In genomic region chr17:72966878-72967277, GRCm38 (mm10) we compare ENCODE assay signal across 13 mouse cellular contexts. TPM values are rescaled to one million over a fixed set of nuclear protein-coding genes. Genes with fewer than 3 reads are reported as not detected.
DNase-seq lines count a peak whose midpoint lies in the region; ATAC-seq and TF ChIP-seq lines count a peak whose summit lies in the region.
"Had no signal": no experiment of that assay in that cellular context is flagged by ENCODE, and none has a peak within 500 bp of the region (broad histone marks: within the 10 kb centered on the region; RNA-seq: fewer than 3 reads in every experiment).

No protein-coding gene starts in this region.

- intact Hi-C loops in heart, adult 2 months (cut with DNase I), result no loop called here

- no peak for TF ChIP-seq CTCF in heart, adult 2 months (IDR thresholded peaks at IDR 0.05)

- no peak for TF ChIP-seq POLR2A in heart, adult 2 months (IDR thresholded peaks at IDR 0.05; ENCODE audit: insufficient read depth, low read depth, low read length)

- H3K4me1 ChIP-seq in heart, adult 2 months (ENCODE audit: control insufficient read depth, insufficient read depth, low read length), result peaks cover 1% of the 10 kb centered on the region; the same call in 1 of the 2 replicates
- peaks cover 38% of the 10 kb centered on the region for H3K4me1 ChIP-seq in heart, embryonic 12.5 days (replicated peaks)

- no peaks in the 10 kb centered on the region for H3K27me3 ChIP-seq in heart, adult 2 months (ENCODE audit: control insufficient read depth, insufficient read depth, low read length)
- H3K27me3 ChIP-seq in heart, embryonic 12.5 days (replicated peaks), result no peaks in the 10 kb centered on the region
- no peaks in the 10 kb centered on the region for H3K27me3 ChIP-seq in splenic B cell, adult 2 months (ENCODE audit: control insufficient read depth, insufficient read depth, low read length, poor library complexity, severe bottlenecking)
- H3K27me3 ChIP-seq: embryonic facial prominence, embryonic 15.5 days; Patski had no signal

- WGBS in heart, adult 2 months, result 38% methylated on average over 3 of the region's 3 CpGs
- WGBS in heart, embryonic 12.5 days, result 24% methylated on average over 3 of the region's 3 CpGs

- H3K27ac ChIP-seq in heart, adult 2 months, result peak overlapping the region; percentile 16; the same call in 1 of the 2 replicates
- no peak overlapping the region for H3K27ac ChIP-seq in heart, embryonic 12.5 days (ENCODE audit: poor library complexity, severe bottlenecking)
- H3K27ac ChIP-seq: gastrocnemius, adult 2 months had no signal

- no peaks in the 10 kb centered on the region for H3K79me2 ChIP-seq in heart, adult 2 months (replicated peaks; ENCODE audit: control insufficient read depth, insufficient read depth, low read length)

- no peak overlapping the region for H3K4me2 ChIP-seq in heart, embryonic 12.5 days
- H3K4me2 ChIP-seq: embryonic facial prominence, embryonic 15.5 days had no signal

- ATAC-seq in heart, embryonic 12.5 days (ENCODE audit: insufficient number of reproducible peaks, low FRiP score), result no peak
- ATAC-seq in granulocyte monocyte progenitor cell, adult 5-6 weeks (replicated peaks; ENCODE audit: poor library complexity, severe bottlenecking), result peak; percentile 82
- ATAC-seq: Patski had no signal

- peaks cover 3% of the 10 kb centered on the region; the same call in 1 of the 2 replicates for H3K36me3 ChIP-seq in heart, adult 2 months (ENCODE audit: control insufficient read depth, insufficient read depth, low read length)
- H3K36me3 ChIP-seq in heart, embryonic 12.5 days, result no peaks in the 10 kb centered on the region
- H3K36me3 ChIP-seq in splenic B cell, adult 2 months (ENCODE audit: control insufficient read depth, insufficient read depth, low read length, poor library complexity, severe bottlenecking), result no peaks in the 10 kb centered on the region
- H3K36me3 ChIP-seq: embryonic facial prominence, embryonic 15.5 days had no signal

- no peak for DNase-seq in heart, adult 2 months
- peak; percentile 35 to 54 for DNase-seq in spleen, adult 18-20 months
- DNase-seq in spleen, postnatal 14 days (ENCODE audit: low spot score in 2 of 2), result no peak
- peak; percentile 81 for DNase-seq in splenic B cell, adult 2 months (ENCODE audit: low read depth, low spot score)
- no peak for DNase-seq in kidney, adult 11 months
- no peak for DNase-seq in MN1 (ENCODE audit: low spot score)
- DNase-seq: cerebellum, adult 2 months; gastrocnemius, adult 2 months; lung, adult 2 months had no signal

- TF ChIP-seq EP300 in heart, adult 2 months (IDR thresholded peaks at IDR 0.05; ENCODE audit: insufficient read depth, low read depth, low read length), result no peak

- no peak overlapping the region for H3K4me3 ChIP-seq in heart, adult 2 months
- H3K4me3 ChIP-seq in heart, embryonic 12.5 days, result no peak overlapping the region
- H3K4me3 ChIP-seq: embryonic facial prominence, embryonic 15.5 days; gastrocnemius, adult 2 months had no signal

- no peak overlapping the region for H3K9ac ChIP-seq in heart, adult 2 months (ENCODE audit: low read depth, low read length)
- H3K9ac ChIP-seq in heart, embryonic 12.5 days, result no peak overlapping the region
- H3K9ac ChIP-seq: embryonic facial prominence, embryonic 15.5 days had no signal

- H3K9me3 ChIP-seq in heart, embryonic 12.5 days (replicated peaks), result peaks cover 3% of the 10 kb centered on the region; the same call in 1 of the 2 replicates
- H3K9me3 ChIP-seq: embryonic facial prominence, embryonic 15.5 days had no signal

RNA-seq across cellular contexts. Expression of gene Lbh, which starts 48.8 kb away (rescaled TPM):
- total RNA-seq in heart, adult 2 months (2021), result 100 to 1,000 TPM; 354 to 451 TPM
- 522 and 708 TPM in 2 replicates for polyA plus RNA-seq in heart, adult 2 months (2012; rRNA removed)
- polyA plus RNA-seq in heart, embryonic 12.5 days (2016; fragmentation: Nextera tagmentation; extraction: Ambion mirVana), result 22.6 and 23.7 TPM in 2 replicates
- total RNA-seq in granulocyte monocyte progenitor cell, adult 5-6 weeks (2014; fragmentation: Nextera tagmentation), result 21.9 and 23.5 TPM in 2 replicates
- 20.9 and 21.8 TPM in 2 replicates for total RNA-seq in granulocyte monocyte progenitor cell, adult 5-6 weeks (2017)

Comparison
In these comparisons a context has a peak if more than half of its experiments do, and no peak if none do; other contexts are left out.
1. DNase-seq: peak in spleen, adult 18-20 months (2 of 2) and splenic B cell, adult 2 months (single experiment); none in heart, adult 2 months (0 of 2), spleen, postnatal 14 days (0 of 2), kidney, adult 11 months (single experiment) and MN1 (single experiment).
2. RNA of gene Lbh, which starts 48.8 kb away (total RNA-seq): 354 to 451 TPM in heart, adult 2 months; 20.9 to 23.5 TPM in granulocyte monocyte progenitor cell, adult 5-6 weeks; every median in the first group is over 10 times any median in the second.